Mouse (Mus musculus): Measurements from ENCODE around the gene Gls. TPM values are rescaled to one million over a fixed set of nuclear protein-coding genes. Genes with fewer than 3 reads are reported as not detected.

Gene Gls
- polyA plus RNA-seq, 1 experiment, result 15.1 TPM

- Histone ChIP-seq H3K79me2 (ENCODE audit: control insufficient read depth, insufficient read depth) (no peaks in the 10 kb centered on the region), H3K4me3 (no peak overlapping the region), H3K27me3 (ENCODE audit: control insufficient read depth, insufficient read depth, insufficient read length) (no peaks in the 10 kb centered on the region), H3K36me3 (ENCODE audit: control insufficient read depth, insufficient read depth) (no peaks in the 10 kb centered on the region), H3K4me2 (ENCODE audit: low read depth) (no peak overlapping the region), H3ac (ENCODE audit: control insufficient read depth, insufficient read length) (no peak overlapping the region)
- TF ChIP-seq CEBPB (IDR thresholded peaks at IDR 0.05; ENCODE audit: insufficient read depth, poor library complexity, severe bottlenecking), result no peak
- TF ChIP-seq REST (IDR thresholded peaks at IDR 0.05; ENCODE audit: insufficient read depth, insufficient read length), result no peak
- TF ChIP-seq SRF (IDR thresholded peaks at IDR 0.05; ENCODE audit: control insufficient read depth, insufficient read length, low read depth), result no peak
- no peak for TF ChIP-seq MAX (IDR thresholded peaks at IDR 0.05; ENCODE audit: low read depth)
- no peak for TF ChIP-seq POLR2AphosphoS2 (IDR thresholded peaks at IDR 0.05; ENCODE audit: insufficient read length, low read depth)
- no peak for TF ChIP-seq USF1 (IDR thresholded peaks at IDR 0.05; ENCODE audit: low read depth)
- TF ChIP-seq MYOD1 (IDR thresholded peaks at IDR 0.05; ENCODE audit: control insufficient read depth in 1 of 3, insufficient read length in 2 of 3, low read depth in 2 of 3), result no peak
- TF ChIP-seq TCF12 (IDR thresholded peaks at IDR 0.05; ENCODE audit: insufficient read depth, poor library complexity, severe bottlenecking), result no peak
- no peak for TF ChIP-seq MYOG (IDR thresholded peaks at IDR 0.05; ENCODE audit: control insufficient read depth in 1 of 3, insufficient read depth in 1 of 3, insufficient read length in 2 of 3, low read depth in 2 of 3)
- TF ChIP-seq POLR2A (IDR thresholded peaks at IDR 0.05; ENCODE audit: insufficient read length, low read depth), result no peak
- no peak for TF ChIP-seq TCF3 (IDR thresholded peaks at IDR 0.05; ENCODE audit: insufficient read length, low read depth)
Observed at GRCm38 (mm10) chr1:52158040-52158439, 75.0 kb downstream of the Gls start.

- Histone ChIP-seq H3K4me2 (ENCODE audit: low read depth) (no peak overlapping the region), H3K79me2 (ENCODE audit: control insufficient read depth, insufficient read depth) (no peaks in the 10 kb centered on the region), H3K4me3 (no peak overlapping the region), H3ac (ENCODE audit: control insufficient read depth, insufficient read length) (no peak overlapping the region), H3K27me3 (ENCODE audit: control insufficient read depth, insufficient read depth, insufficient read length) (no peaks in the 10 kb centered on the region), H3K36me3 (ENCODE audit: control insufficient read depth, insufficient read depth) (peaks cover 3% of the 10 kb centered on the region)
- TF ChIP-seq TCF12 (IDR thresholded peaks at IDR 0.05; ENCODE audit: insufficient read depth, poor library complexity, severe bottlenecking) (no peak), MYOG (IDR thresholded peaks at IDR 0.05; ENCODE audit: control insufficient read depth in 1 of 3, insufficient read depth in 1 of 3, insufficient read length in 2 of 3, low read depth in 2 of 3) (no peak), REST (IDR thresholded peaks at IDR 0.05; ENCODE audit: insufficient read depth, insufficient read length) (no peak), CEBPB (IDR thresholded peaks at IDR 0.05; ENCODE audit: insufficient read depth, poor library complexity, severe bottlenecking) (no peak), TCF3 (IDR thresholded peaks at IDR 0.05; ENCODE audit: insufficient read length, low read depth) (no peak), POLR2AphosphoS2 (IDR thresholded peaks at IDR 0.05; ENCODE audit: insufficient read length, low read depth) (no peak), E2F4 (IDR thresholded peaks at IDR 0.05; ENCODE audit: insufficient read depth) (no peak), SRF (IDR thresholded peaks at IDR 0.05; ENCODE audit: control insufficient read depth, insufficient read length, low read depth) (no peak), USF1 (IDR thresholded peaks at IDR 0.05; ENCODE audit: low read depth) (no peak), POLR2A (IDR thresholded peaks at IDR 0.05; ENCODE audit: insufficient read length, low read depth) (no peak), MYOD1 (IDR thresholded peaks at IDR 0.05; ENCODE audit: control insufficient read depth in 1 of 3, insufficient read length in 2 of 3, low read depth in 2 of 3) (no peak), MAX (IDR thresholded peaks at IDR 0.05; ENCODE audit: low read depth) (no peak)
Observed at GRCm38 (mm10) chr1:52156351-52156750, 76.7 kb downstream of the Gls start.

- Histone ChIP-seq H3K36me3 (ENCODE audit: control insufficient read depth, insufficient read depth) (peaks cover 3% of the 10 kb centered on the region), H3K27me3 (ENCODE audit: control insufficient read depth, insufficient read depth, insufficient read length) (no peaks in the 10 kb centered on the region), H3K79me2 (ENCODE audit: control insufficient read depth, insufficient read depth) (no peaks in the 10 kb centered on the region), H3K4me2 (ENCODE audit: low read depth) (no peak overlapping the region), H3ac (ENCODE audit: control insufficient read depth, insufficient read length) (no peak overlapping the region), H3K4me3 (no peak overlapping the region)
- no peak for TF ChIP-seq MYOG (IDR thresholded peaks at IDR 0.05; ENCODE audit: control insufficient read depth in 1 of 3, insufficient read depth in 1 of 3, insufficient read length in 2 of 3, low read depth in 2 of 3)
- no peak for TF ChIP-seq POLR2AphosphoS2 (IDR thresholded peaks at IDR 0.05; ENCODE audit: insufficient read length, low read depth)
- no peak for TF ChIP-seq E2F4 (IDR thresholded peaks at IDR 0.05; ENCODE audit: insufficient read depth)
- TF ChIP-seq USF1 (IDR thresholded peaks at IDR 0.05; ENCODE audit: low read depth), result no peak
- TF ChIP-seq SRF (IDR thresholded peaks at IDR 0.05; ENCODE audit: control insufficient read depth, insufficient read length, low read depth), result no peak
- TF ChIP-seq MYOD1 (IDR thresholded peaks at IDR 0.05; ENCODE audit: control insufficient read depth in 1 of 3, insufficient read length in 2 of 3, low read depth in 2 of 3), result no peak
Observed at GRCm38 (mm10) chr1:52154890-52155289, 78.1 kb downstream of the Gls start.

GRCm38 (mm10) chr1:52152936-52153335 is 80.1 kb downstream of the Gls start:
- no peak for TF ChIP-seq USF1 (IDR thresholded peaks at IDR 0.05; ENCODE audit: low read depth)
- no peak for TF ChIP-seq MYOD1 (IDR thresholded peaks at IDR 0.05; ENCODE audit: control insufficient read depth in 1 of 3, insufficient read length in 2 of 3, low read depth in 2 of 3)
- TF ChIP-seq E2F4 (IDR thresholded peaks at IDR 0.05; ENCODE audit: insufficient read depth), result no peak
- no peak for TF ChIP-seq TCF12 (IDR thresholded peaks at IDR 0.05; ENCODE audit: insufficient read depth, poor library complexity, severe bottlenecking)
- no peak for TF ChIP-seq MYOG (IDR thresholded peaks at IDR 0.05; ENCODE audit: control insufficient read depth in 1 of 3, insufficient read depth in 1 of 3, insufficient read length in 2 of 3, low read depth in 2 of 3)
- no peak for TF ChIP-seq TCF3 (IDR thresholded peaks at IDR 0.05; ENCODE audit: insufficient read length, low read depth)
- TF ChIP-seq MAX (IDR thresholded peaks at IDR 0.05; ENCODE audit: low read depth), result no peak
- no peak for TF ChIP-seq POLR2A (IDR thresholded peaks at IDR 0.05; ENCODE audit: insufficient read length, low read depth)
- no peak for TF ChIP-seq SRF (IDR thresholded peaks at IDR 0.05; ENCODE audit: control insufficient read depth, insufficient read length, low read depth)
- no peak for TF ChIP-seq REST (IDR thresholded peaks at IDR 0.05; ENCODE audit: insufficient read depth, insufficient read length)
- TF ChIP-seq CEBPB (IDR thresholded peaks at IDR 0.05; ENCODE audit: insufficient read depth, poor library complexity, severe bottlenecking), result no peak
- TF ChIP-seq POLR2AphosphoS2 (IDR thresholded peaks at IDR 0.05; ENCODE audit: insufficient read length, low read depth), result no peak

More at GRCm38 (mm10) chr1:52152936-52153335, 80.1 kb downstream of the Gls start:
- no peak overlapping the region for H3K4me2 ChIP-seq (ENCODE audit: low read depth)
- H3K27me3 ChIP-seq (ENCODE audit: control insufficient read depth, insufficient read depth, insufficient read length), result no peaks in the 10 kb centered on the region
- no peak overlapping the region for H3K4me3 ChIP-seq
- no peak overlapping the region for H3ac ChIP-seq (ENCODE audit: control insufficient read depth, insufficient read length)
- H3K36me3 ChIP-seq (ENCODE audit: control insufficient read depth, insufficient read depth), result peaks cover 3% of the 10 kb centered on the region
- H3K79me2 ChIP-seq (ENCODE audit: control insufficient read depth, insufficient read depth), result no peaks in the 10 kb centered on the region

Data from myocyte (in vitro differentiated cells).